Mouse (Mus musculus): ENCODE data around the gene Prrx1. TPM values are rescaled to one million over a fixed set of nuclear protein-coding genes. Genes with fewer than 3 reads are reported as not detected.

The Prrx1 gene
- polyA plus RNA-seq, 1 experiment from 2014 or later = 14.2 TPM

GRCm38 (mm10) chr1:163281450-163282198 lies 31.9 kb downstream of the Prrx1 start:
- Histone ChIP-seq H3K4me1 (ENCODE audit: control insufficient read depth, insufficient read depth, low read length) (no peaks in the 10 kb centered on the region; the same call in 1 of the 2 replicates), H3K9me3 (ENCODE audit: control insufficient read depth, low read length) (no peaks in the 10 kb centered on the region), H3K9ac (ENCODE audit: low read length) (no peak overlapping the region), H3K4me2 (no peak overlapping the region), H3K4me3 (ENCODE audit: low read depth, low read length) (no peak overlapping the region), H3K27ac (ENCODE audit: low read depth, low read length) (no peak overlapping the region), H3K27me3 (ENCODE audit: control insufficient read depth, insufficient read depth, low read length) (no peaks in the 10 kb centered on the region), H3K36me3 (ENCODE audit: control insufficient read depth, insufficient read depth, low read length) (no peaks in the 10 kb centered on the region)
- 68% methylated on average over 7 of the region's 7 CpGs for WGBS
- DNase-seq (ENCODE audit: low spot score, missing footprints) = no peak
- ATAC-seq (ENCODE audit: low FRiP score) = no peak

- no peaks in the 10 kb centered on the region; the same call in 1 of the 2 replicates for H3K4me1 ChIP-seq (ENCODE audit: control insufficient read depth, insufficient read depth, low read length)
- no peak overlapping the region for H3K27ac ChIP-seq (ENCODE audit: low read depth, low read length)
- H3K36me3 ChIP-seq (ENCODE audit: control insufficient read depth, insufficient read depth, low read length) = no peaks in the 10 kb centered on the region
- H3K27me3 ChIP-seq (ENCODE audit: control insufficient read depth, insufficient read depth, low read length) = no peaks in the 10 kb centered on the region
- ATAC-seq (ENCODE audit: low FRiP score) = no peak
- H3K9ac ChIP-seq (ENCODE audit: low read length) = no peak overlapping the region
- H3K4me2 ChIP-seq = no peak overlapping the region
- H3K4me3 ChIP-seq (ENCODE audit: low read depth, low read length) = no peak overlapping the region
- WGBS = 44% methylated on average over 2 of the region's 2 CpGs
- no peak for DNase-seq (ENCODE audit: low spot score, missing footprints)
- H3K9me3 ChIP-seq (ENCODE audit: control insufficient read depth, low read length) = no peaks in the 10 kb centered on the region
Observed at GRCm38 (mm10) chr1:163280842-163281122, 32.7 kb downstream of the Prrx1 start.

GRCm38 (mm10) chr1:163280097-163280841 lies 33.2 kb downstream of the Prrx1 start:
- H3K4me3 ChIP-seq (ENCODE audit: low read depth, low read length) = no peak overlapping the region
- H3K36me3 ChIP-seq (ENCODE audit: control insufficient read depth, insufficient read depth, low read length) = no peaks in the 10 kb centered on the region
- no peaks in the 10 kb centered on the region; the same call in 1 of the 2 replicates for H3K4me1 ChIP-seq (ENCODE audit: control insufficient read depth, insufficient read depth, low read length)
- H3K27me3 ChIP-seq (ENCODE audit: control insufficient read depth, insufficient read depth, low read length) = no peaks in the 10 kb centered on the region
- no peak for ATAC-seq (ENCODE audit: low FRiP score)
- no peak overlapping the region for H3K4me2 ChIP-seq
- no peak overlapping the region for H3K27ac ChIP-seq (ENCODE audit: low read depth, low read length)
- H3K9ac ChIP-seq (ENCODE audit: low read length) = no peak overlapping the region
- WGBS = 57% methylated on average over 7 of the region's 7 CpGs
- no peak for DNase-seq (ENCODE audit: low spot score, missing footprints)
- no peaks in the 10 kb centered on the region for H3K9me3 ChIP-seq (ENCODE audit: control insufficient read depth, low read length)

- H3K9ac ChIP-seq (ENCODE audit: low read length) = no peak overlapping the region
- H3K9me3 ChIP-seq (ENCODE audit: control insufficient read depth, low read length) = no peaks in the 10 kb centered on the region
- H3K4me2 ChIP-seq = no peak overlapping the region
- ATAC-seq (ENCODE audit: low FRiP score) = no peak
- DNase-seq (ENCODE audit: low spot score, missing footprints) = no peak
- H3K36me3 ChIP-seq (ENCODE audit: control insufficient read depth, insufficient read depth, low read length) = no peaks in the 10 kb centered on the region
- H3K4me1 ChIP-seq (ENCODE audit: control insufficient read depth, insufficient read depth, low read length) = no peaks in the 10 kb centered on the region; the same call in 1 of the 2 replicates
- WGBS = 86% methylated on average over 7 of the region's 7 CpGs
- no peaks in the 10 kb centered on the region for H3K27me3 ChIP-seq (ENCODE audit: control insufficient read depth, insufficient read depth, low read length)
- no peak overlapping the region for H3K27ac ChIP-seq (ENCODE audit: low read depth, low read length)
- no peak overlapping the region for H3K4me3 ChIP-seq (ENCODE audit: low read depth, low read length)
Observed at GRCm38 (mm10) chr1:163277069-163277468, 36.4 kb downstream of the Prrx1 start.

- no peaks in the 10 kb centered on the region for H3K4me1 ChIP-seq (ENCODE audit: control insufficient read depth, insufficient read depth, low read length)
- no peaks in the 10 kb centered on the region for H3K27me3 ChIP-seq (ENCODE audit: control insufficient read depth, insufficient read depth, low read length)
- no peak overlapping the region for H3K4me2 ChIP-seq
- no peak for DNase-seq (ENCODE audit: low spot score, missing footprints)
- no peak overlapping the region for H3K4me3 ChIP-seq (ENCODE audit: low read depth, low read length)
- 86% methylated on average over 3 of the region's 3 CpGs for WGBS
- no peak overlapping the region for H3K9ac ChIP-seq (ENCODE audit: low read length)
- H3K36me3 ChIP-seq (ENCODE audit: control insufficient read depth, insufficient read depth, low read length) = no peaks in the 10 kb centered on the region
- ATAC-seq (ENCODE audit: low FRiP score) = no peak
- H3K27ac ChIP-seq (ENCODE audit: low read depth, low read length) = no peak overlapping the region
- H3K9me3 ChIP-seq (ENCODE audit: control insufficient read depth, low read length) = no peaks in the 10 kb centered on the region
Observed at GRCm38 (mm10) chr1:163274919-163275318, 38.6 kb downstream of the Prrx1 start.

GRCm38 (mm10) chr1:163273132-163273531 lies 40.4 kb downstream of the Prrx1 start:
- no peak for ATAC-seq (ENCODE audit: low FRiP score)
- Histone ChIP-seq H3K4me2 (no peak overlapping the region), H3K4me1 (ENCODE audit: control insufficient read depth, insufficient read depth, low read length) (no peaks in the 10 kb centered on the region), H3K36me3 (ENCODE audit: control insufficient read depth, insufficient read depth, low read length) (no peaks in the 10 kb centered on the region), H3K27me3 (ENCODE audit: control insufficient read depth, insufficient read depth, low read length) (no peaks in the 10 kb centered on the region), H3K9ac (ENCODE audit: low read length) (no peak overlapping the region), H3K4me3 (ENCODE audit: low read depth, low read length) (no peak overlapping the region), H3K9me3 (ENCODE audit: control insufficient read depth, low read length) (no peaks in the 10 kb centered on the region), H3K27ac (ENCODE audit: low read depth, low read length) (no peak overlapping the region)
- DNase-seq (ENCODE audit: low spot score, missing footprints) = no peak
- 92% methylated on average over 3 of the region's 3 CpGs for WGBS

- no peaks in the 10 kb centered on the region for H3K27me3 ChIP-seq (ENCODE audit: control insufficient read depth, insufficient read depth, low read length)
- H3K27ac ChIP-seq (ENCODE audit: low read depth, low read length) = no peak overlapping the region
- H3K4me1 ChIP-seq (ENCODE audit: control insufficient read depth, insufficient read depth, low read length) = no peaks in the 10 kb centered on the region
- DNase-seq (ENCODE audit: low spot score, missing footprints) (peak; percentile 28), ATAC-seq (ENCODE audit: low FRiP score) (no peak)
- H3K4me2 ChIP-seq = no peak overlapping the region
- H3K4me3 ChIP-seq (ENCODE audit: low read depth, low read length) = no peak overlapping the region
- H3K9ac ChIP-seq (ENCODE audit: low read length) = no peak overlapping the region
- WGBS = 95% methylated on average over 8 of the region's 8 CpGs
- no peaks in the 10 kb centered on the region for H3K36me3 ChIP-seq (ENCODE audit: control insufficient read depth, insufficient read depth, low read length)
- no peaks in the 10 kb centered on the region for H3K9me3 ChIP-seq (ENCODE audit: control insufficient read depth, low read length)
Observed at GRCm38 (mm10) chr1:163266853-163267538, 46.5 kb downstream of the Prrx1 start.

- H3K4me2 ChIP-seq = no peak overlapping the region
- H3K4me3 ChIP-seq (ENCODE audit: low read depth, low read length) = no peak overlapping the region
- H3K9me3 ChIP-seq (ENCODE audit: control insufficient read depth, low read length) = no peaks in the 10 kb centered on the region
- no peaks in the 10 kb centered on the region for H3K4me1 ChIP-seq (ENCODE audit: control insufficient read depth, insufficient read depth, low read length)
- H3K27me3 ChIP-seq (ENCODE audit: control insufficient read depth, insufficient read depth, low read length) = no peaks in the 10 kb centered on the region
- H3K9ac ChIP-seq (ENCODE audit: low read length) = no peak overlapping the region
- DNase-seq (ENCODE audit: low spot score, missing footprints) (no peak), ATAC-seq (ENCODE audit: low FRiP score) (no peak)
- H3K27ac ChIP-seq (ENCODE audit: low read depth, low read length) = no peak overlapping the region
- H3K36me3 ChIP-seq (ENCODE audit: control insufficient read depth, insufficient read depth, low read length) = no peaks in the 10 kb centered on the region
- 84% methylated on average over 2 of the region's 2 CpGs for WGBS
Observed at GRCm38 (mm10) chr1:163257298-163257697, 56.2 kb downstream of the Prrx1 start.

GRCm38 (mm10) chr1:163255884-163256283 lies 57.6 kb downstream of the Prrx1 start:
- H3K9ac ChIP-seq (ENCODE audit: low read length) = no peak overlapping the region
- H3K27ac ChIP-seq (ENCODE audit: low read depth, low read length) = no peak overlapping the region
- H3K27me3 ChIP-seq (ENCODE audit: control insufficient read depth, insufficient read depth, low read length) = no peaks in the 10 kb centered on the region
- ATAC-seq (ENCODE audit: low FRiP score) (no peak), DNase-seq (ENCODE audit: low spot score, missing footprints) (no peak)
- H3K4me2 ChIP-seq = no peak overlapping the region
- H3K4me3 ChIP-seq (ENCODE audit: low read depth, low read length) = no peak overlapping the region
- 85% methylated on average over 2 of the region's 2 CpGs for WGBS
- H3K9me3 ChIP-seq (ENCODE audit: control insufficient read depth, low read length) = no peaks in the 10 kb centered on the region
- no peaks in the 10 kb centered on the region for H3K36me3 ChIP-seq (ENCODE audit: control insufficient read depth, insufficient read depth, low read length)
- no peaks in the 10 kb centered on the region for H3K4me1 ChIP-seq (ENCODE audit: control insufficient read depth, insufficient read depth, low read length)
